Mouse (Mus musculus) lung, adult 2 months (tissue): ENCODE measurements around the gene Fut2.

ENCODE experiments used
- CTCF ChIP-seq: fragments of 200-500 bp; IDR thresholded peaks from 2 replicates; pipeline ENCODE4 v1.5.1; 2011; ENCODE audit warnings: mild to moderate bottlenecking, low read length, control low read depth; ENCODE audit not compliant: insufficient read depth
- POLR2A ChIP-seq: fragments of 200-500 bp; IDR thresholded peaks from 2 replicates; pipeline ENCODE4 v1.6.1; 2011; ENCODE audit warnings: low read depth, mild to moderate bottlenecking, control low read depth, low read length, borderline replicate concordance; ENCODE audit errors: extremely low read depth

- no peak for TF ChIP-seq CTCF
- no peak for TF ChIP-seq POLR2A
Measured at GRCm38 (mm10) chr7:45689099-45689498, 22.9 kb upstream of the Fut2 start.
